Mouse (Mus musculus): ENCODE measurements around the gene Metrn.

GRCm38 (mm10) chr17:25743831-25744230, 53.1 kb downstream of the Metrn start:
- TF ChIP-seq CTCF (IDR thresholded peaks at IDR 0.05; ENCODE audit: borderline replicate concordance, insufficient read depth, low read length) = no peak
- no peak for TF ChIP-seq POLR2A (IDR thresholded peaks at IDR 0.05; ENCODE audit: low read depth, low read length)

Measured in embryonic fibroblast, embryonic 13.5 days (primary cell).